In the genomic region with DNA sequence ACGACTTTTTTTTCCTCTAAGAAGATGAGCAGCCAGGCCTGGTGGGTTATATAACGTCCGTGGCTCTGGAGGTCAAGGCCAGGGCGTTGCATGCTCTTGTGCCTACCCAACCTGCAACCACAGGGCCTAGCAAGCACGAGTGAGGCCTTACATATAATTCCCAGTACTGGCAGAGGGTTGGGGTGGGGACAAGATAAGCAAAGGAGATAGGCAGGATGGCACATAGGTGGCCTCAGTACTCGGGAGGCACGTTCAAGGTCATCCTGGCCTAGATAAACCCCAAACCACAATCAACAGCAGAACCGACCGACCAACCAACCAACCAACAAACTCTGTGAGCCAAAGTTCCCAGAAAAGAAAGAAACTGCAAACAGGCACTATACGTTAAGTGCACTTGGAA, we compare ENCODE assay signal across 24 mouse cellular contexts. TPM values are rescaled to one million over a fixed set of nuclear protein-coding genes. Genes with fewer than 3 reads are reported as not detected.
DNase-seq lines count a peak whose midpoint lies in the region; ATAC-seq and TF ChIP-seq lines count a peak whose summit lies in the region.
"Had no signal": no experiment of that assay in that cellular context is flagged by ENCODE, and none has a peak within 500 bp of the region (broad histone marks: within the 10 kb centered on the region; RNA-seq: fewer than 3 reads in every experiment).

No protein-coding gene starts in this region.

- H3K9me3 ChIP-seq in liver, embryonic 14.5 days (ENCODE audit: control insufficient read depth, low read length), result no peaks in the 10 kb centered on the region
- H3K9me3 ChIP-seq: embryonic facial prominence, embryonic 10.5 days; forebrain, embryonic 13.5 days; heart, embryonic 13.5 days; hindbrain, embryonic 13.5 days had no signal

- no peak for TF ChIP-seq CTCF in liver, embryonic 14.5 days (IDR thresholded peaks at IDR 0.05; ENCODE audit: low read depth)

- TF ChIP-seq EP300 in liver, embryonic 14.5 days (IDR thresholded peaks at IDR 0.05; ENCODE audit: low read depth), result no peak

- no peak overlapping the region for H3K4me2 ChIP-seq in liver, embryonic 14.5 days (ENCODE audit: low read depth)
- H3K4me2 ChIP-seq: forebrain, embryonic 13.5 days; heart, embryonic 13.5 days; hindbrain, embryonic 13.5 days had no signal

- peaks cover 6 to 14% of the 10 kb centered on the region in 2 experiments for H3K4me1 ChIP-seq in liver, embryonic 14.5 days (replicated peaks; ENCODE audit: control insufficient read depth in 2 of 2, insufficient read depth in 2 of 2, low read length in 1 of 2)

- no peak overlapping the region for H3K27ac ChIP-seq in liver, embryonic 14.5 days
- H3K27ac ChIP-seq: embryonic facial prominence, embryonic 10.5 days; forebrain, embryonic 13.5 days; heart, embryonic 13.5 days; hindbrain, embryonic 13.5 days; hindbrain, postnatal 0 days had no signal

- no peaks in the 10 kb centered on the region for H3K36me3 ChIP-seq in liver, embryonic 14.5 days (replicated peaks; ENCODE audit: control insufficient read depth, insufficient read depth, low read depth)
- H3K36me3 ChIP-seq: embryonic facial prominence, embryonic 10.5 days; heart, embryonic 13.5 days; hindbrain, embryonic 13.5 days had no signal

- no peak overlapping the region for H3K9ac ChIP-seq in liver, embryonic 14.5 days (replicated peaks)
- H3K9ac ChIP-seq: forebrain, embryonic 13.5 days; forebrain, postnatal 0 days; heart, embryonic 13.5 days; hindbrain, embryonic 13.5 days had no signal

- peaks cover 9% of the 10 kb centered on the region for H3K27me3 ChIP-seq in liver, embryonic 14.5 days (ENCODE audit: control insufficient read depth, insufficient read depth, low read length)
- H3K27me3 ChIP-seq: CH12.LX; forebrain, embryonic 13.5 days had no signal

- DNase-seq in 416B (ENCODE audit: low read depth), result peak; percentile 54
- DNase-seq in liver, result peak; percentile 24
- peak; percentile 9 to 28 (median 19) for DNase-seq in liver, embryonic 14.5 days (ENCODE audit: low read depth in 3 of 3, low spot score in 3 of 3)
- no peak for DNase-seq in cerebellum, adult 8-10 months
- no peak for DNase-seq in testis, postnatal 10 days (ENCODE audit: low spot score)
- no peak for DNase-seq in heart, postnatal 4 days
- DNase-seq: adrenal gland, adult 8-10 months; adrenal gland, postnatal 36 days; cerebellum, adult 11-12 months; cerebellum, adult 9-11 months; forebrain, postnatal 0 days; gastrocnemius, postnatal 14 days; heart, adult 11 months; heart, postnatal 36 days had no signal

- peak; percentile 72 for ATAC-seq in liver, embryonic 14.5 days (ENCODE audit: insufficient read depth)
- ATAC-seq in megakaryocyte progenitor cell, adult 5-6 weeks (replicated peaks; ENCODE audit: poor library complexity), result peak; percentile 68
- ATAC-seq: forebrain, embryonic 13.5 days; forebrain, postnatal 0 days; hindbrain, postnatal 0 days had no signal

- 20% methylated on average over 10 of the region's 10 CpGs for WGBS in liver, embryonic 14.5 days (ENCODE audit: insufficient replicate concordance)

- no peak overlapping the region for H3K4me3 ChIP-seq in liver, embryonic 14.5 days (ENCODE audit: insufficient read depth in 1 of 2, low read depth in 2 of 2, low read length in 2 of 2)
- H3K4me3 ChIP-seq: embryonic facial prominence, embryonic 10.5 days; forebrain, embryonic 13.5 days; heart, embryonic 13.5 days; hindbrain, embryonic 13.5 days had no signal

RNA-seq across cellular contexts. Expression of a gene that starts 13.1 kb away (rescaled TPM):
- 0.02 TPM in 1 of 2 replicates, not detected in the other for polyA plus RNA-seq in liver, embryonic 14.5 days (2012; rRNA removed)
- not detected in 2 replicates for polyA plus RNA-seq in liver, embryonic 14.5 days (2014; fragmentation: Nextera tagmentation; extraction: Ambion mirVana)
- total RNA-seq in megakaryocyte progenitor cell, adult 5-6 weeks (2015), result not detected in 2 replicates
- total RNA-seq in megakaryocyte progenitor cell, adult 5-6 weeks (2017), result not detected in 2 replicates
- total RNA-seq in heart, postnatal 4 days (2021), result not detected
- total RNA-seq: adrenal gland, adult 8-10 months; adrenal gland, postnatal 36 days; CH12.LX; gastrocnemius, adult 18-20 months; heart, postnatal 36 days had no signal
- polyA plus RNA-seq: embryonic facial prominence, embryonic 14.5 days; heart, embryonic 13.5 days; heart, postnatal 0 days had no signal

RNA-seq across cellular contexts. Expression of a gene that starts 26.3 kb away (rescaled TPM):
- polyA plus RNA-seq in liver, embryonic 14.5 days (2012; rRNA removed), result 3.1 and 3.8 TPM in 2 replicates
- polyA plus RNA-seq in liver, embryonic 14.5 days (2014; fragmentation: Nextera tagmentation; extraction: Ambion mirVana), result 4.9 and 5.2 TPM in 2 replicates
- total RNA-seq in megakaryocyte progenitor cell, adult 5-6 weeks (2015), result 0.27 and 0.32 TPM in 2 replicates
- total RNA-seq in megakaryocyte progenitor cell, adult 5-6 weeks (2017), result 0.17 TPM in 1 of 2 replicates, not detected in the other
- total RNA-seq in heart, postnatal 4 days (2021), result under 1 TPM; 0.59 to 0.93 TPM
- total RNA-seq: forebrain, postnatal 0 days had no signal

Comparison
In these comparisons a context has a peak if more than half of its experiments do, and no peak if none do; other contexts are left out.
1. DNase-seq: peak in 416B (single experiment), liver (single experiment) and liver, embryonic 14.5 days (3 of 3); none in cerebellum, adult 8-10 months (single experiment), testis, postnatal 10 days (single experiment) and heart, postnatal 4 days (single experiment).